Mouse (Mus musculus) cortical plate, adult 2 months (tissue): ENCODE measurements around the gene Rbm26.

Experiments
- CTCF ChIP-seq: fragments of 200-500 bp; IDR thresholded peaks from 2 replicates; pipeline ENCODE4 v1.5.1; 2011; ENCODE audit warnings: mild to moderate bottlenecking, control low read depth, low read length; ENCODE audit not compliant: insufficient read depth; ENCODE audit errors: extremely low read depth
- POLR2A ChIP-seq: fragments of 200-500 bp; IDR thresholded peaks from 2 replicates; pipeline ENCODE4 v1.6.1; 2011; ENCODE audit warnings: mild to moderate bottlenecking, low read length, control low read depth; ENCODE audit not compliant: insufficient read depth; ENCODE audit errors: extremely low read depth

GRCm38 (mm10) chr14:105074376-105074775, 102.8 kb downstream of the Rbm26 start:
- no peak for TF ChIP-seq CTCF
- TF ChIP-seq POLR2A = no peak
